ENCODE assay signal across 25 mouse cellular contexts in the genomic region with DNA sequence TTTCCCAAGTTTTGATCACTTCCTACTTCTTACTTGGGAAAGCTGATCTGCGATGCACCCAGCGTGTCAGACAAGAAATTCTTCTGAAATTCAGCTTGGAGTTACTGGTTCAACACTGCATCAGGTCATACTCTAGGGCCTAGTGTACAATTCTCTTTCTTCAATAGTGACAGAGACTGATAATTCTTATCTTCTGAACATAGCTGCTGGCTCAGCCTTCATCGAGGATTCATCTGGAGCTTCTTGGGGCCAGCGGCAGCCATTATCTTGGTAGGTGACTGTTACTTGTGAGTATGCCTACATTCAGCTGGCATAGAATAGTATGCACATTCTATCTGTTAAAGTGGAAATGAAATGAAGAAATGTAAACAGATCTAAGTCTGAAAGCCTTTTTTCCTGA.
DNase-seq lines count a peak whose midpoint lies in the region; ATAC-seq and TF ChIP-seq lines count a peak whose summit lies in the region.
"Had no signal": no experiment of that assay in that cellular context is flagged by ENCODE, and none has a peak within 500 bp of the region (broad histone marks: within the 10 kb centered on the region; RNA-seq: fewer than 3 reads in every experiment).

No protein-coding gene starts in this region.

- no peaks in the 10 kb centered on the region for H3K27me3 ChIP-seq in liver, embryonic 11.5 days (replicated peaks; ENCODE audit: control insufficient read depth, insufficient read depth, low read length)
- H3K27me3 ChIP-seq in MEL (ENCODE audit: control insufficient read depth in 1 of 2, insufficient read depth in 2 of 2, low read length in 2 of 2) = no peaks in the 10 kb centered on the region; a peak in 1 of 4 replicates
- H3K27me3 ChIP-seq: embryonic facial prominence, embryonic 13.5 days; embryonic facial prominence, embryonic 15.5 days; forebrain, embryonic 12.5 days had no signal

- no peak for TF ChIP-seq POLR2A in MEL (IDR thresholded peaks at IDR 0.05; ENCODE audit: control insufficient read depth in 1 of 2, insufficient read depth in 1 of 2, low read depth in 1 of 2, low read length in 2 of 2, poor library complexity in 1 of 2)

- 77% methylated on average over 4 of the region's 4 CpGs for WGBS in liver, embryonic 11.5 days

- H3K27ac ChIP-seq in liver, embryonic 11.5 days (ENCODE audit: low read depth, low read length) = no peak overlapping the region
- H3K27ac ChIP-seq in MEL (ENCODE audit: control insufficient read depth, low read depth, low read length) = no peak overlapping the region
- H3K27ac ChIP-seq: embryonic facial prominence, embryonic 13.5 days; embryonic facial prominence, embryonic 15.5 days; forebrain, embryonic 10.5 days; forebrain, embryonic 12.5 days had no signal

- ATAC-seq in liver, embryonic 11.5 days (replicated peaks; ENCODE audit: low FRiP score) = peak; percentile 68
- ATAC-seq in megakaryocyte progenitor cell, adult 5-6 weeks (replicated peaks; ENCODE audit: poor library complexity) = peak; percentile 34; the same call in 1 of the 2 replicates
- ATAC-seq: CD4-positive, CD25-positive, alpha-beta regulatory T cell, adult 4 months; forebrain, embryonic 14.5 days; forebrain, embryonic 16.5 days had no signal

- no peak for TF ChIP-seq EP300 in MEL (IDR thresholded peaks at IDR 0.05; ENCODE audit: low read depth in 1 of 2, low read length in 2 of 2)

- no peaks in the 10 kb centered on the region for H3K4me1 ChIP-seq in liver, embryonic 11.5 days (replicated peaks; ENCODE audit: control insufficient read depth, insufficient read depth, low read length)
- H3K4me1 ChIP-seq in MEL (ENCODE audit: control insufficient read depth in 1 of 2, insufficient read depth in 2 of 2, low read length in 2 of 2) = no peaks in the 10 kb centered on the region
- H3K4me1 ChIP-seq: embryonic facial prominence, embryonic 13.5 days; embryonic facial prominence, embryonic 15.5 days; forebrain, embryonic 10.5 days; forebrain, embryonic 12.5 days had no signal

- no peak overlapping the region for H3K4me2 ChIP-seq in liver, embryonic 11.5 days
- H3K4me2 ChIP-seq: embryonic facial prominence, embryonic 13.5 days; embryonic facial prominence, embryonic 15.5 days; forebrain, embryonic 12.5 days had no signal

- H3K9me3 ChIP-seq in liver, embryonic 11.5 days (ENCODE audit: control insufficient read depth, low read length) = no peaks in the 10 kb centered on the region
- H3K9me3 ChIP-seq in MEL (replicated peaks; ENCODE audit: insufficient read depth, low read length) = no peaks in the 10 kb centered on the region
- H3K9me3 ChIP-seq: embryonic facial prominence, embryonic 13.5 days; embryonic facial prominence, embryonic 15.5 days; forebrain, embryonic 10.5 days; forebrain, embryonic 12.5 days; G1E had no signal

- H3K4me3 ChIP-seq in liver, embryonic 11.5 days (ENCODE audit: low read depth, low read length) = no peak overlapping the region
- no peak overlapping the region for H3K4me3 ChIP-seq in MEL (ENCODE audit: control insufficient read depth in 1 of 2, insufficient read depth in 1 of 2, low read depth in 2 of 2, low read length in 2 of 2)
- H3K4me3 ChIP-seq: embryonic facial prominence, embryonic 13.5 days; embryonic facial prominence, embryonic 15.5 days; erythroblast, embryonic 14.5 days; forebrain, embryonic 10.5 days; forebrain, embryonic 12.5 days had no signal

- H3K9ac ChIP-seq in liver, embryonic 11.5 days (ENCODE audit: low read depth, low read length) = no peak overlapping the region
- H3K9ac ChIP-seq in MEL (ENCODE audit: control insufficient read depth, low read depth, low read length, poor library complexity, severe bottlenecking) = no peak overlapping the region
- H3K9ac ChIP-seq: embryonic facial prominence, embryonic 13.5 days; embryonic facial prominence, embryonic 15.5 days; forebrain, embryonic 12.5 days had no signal

- no peaks in the 10 kb centered on the region for H3K36me3 ChIP-seq in liver, embryonic 11.5 days (ENCODE audit: control insufficient read depth, insufficient read depth, low read length)
- peaks cover 0 to 2% of the 10 kb centered on the region in 2 experiments; a peak in 1 of 4 replicates for H3K36me3 ChIP-seq in MEL (ENCODE audit: control insufficient read depth in 1 of 2, insufficient read depth in 2 of 2, low read length in 2 of 2)
- H3K36me3 ChIP-seq: embryonic facial prominence, embryonic 13.5 days; embryonic facial prominence, embryonic 15.5 days; forebrain, embryonic 10.5 days; forebrain, embryonic 12.5 days; G1E had no signal

- DNase-seq in liver, embryonic 11.5 days (ENCODE audit: low spot score) = no peak
- DNase-seq in liver (no peak), MEL (ENCODE audit: low read depth, low spot score) (peak; percentile 16)
- no peak for DNase-seq in thymus, adult 18-20 months
- DNase-seq: adrenal gland, adult 2 months; adrenal gland, postnatal 10 days; adrenal gland, postnatal 25 days; B cell, adult 2 months; cerebellum, adult 11 months; cerebellum, adult 18-20 months; cerebellum, adult 8-10 months; cerebellum, adult 9-11 months; cerebellum, postnatal 14 days; cerebellum, postnatal 36 days; embryo, embryonic 11 days had no signal

- H3K79me2 ChIP-seq in MEL (ENCODE audit: control insufficient read depth, insufficient read depth, low read length, poor library complexity) = no peaks in the 10 kb centered on the region

- no peak for TF ChIP-seq RAD21 in MEL (IDR thresholded peaks at IDR 0.05; ENCODE audit: low read depth, low read length)

- no peak for TF ChIP-seq CTCF in MEL (IDR thresholded peaks at IDR 0.05 in 2 of 3, conservative IDR thresholded peaks at IDR 0.05 in 1 of 3; ENCODE audit: control insufficient read depth in 1 of 3, insufficient read depth in 1 of 3, low read depth in 2 of 3, low read length in 3 of 3, poor library complexity in 1 of 3, severe bottlenecking in 1 of 3)

TF ChIP-seq in MEL, 35 proteins besides CTCF, POLR2A, EP300 and RAD21:
- TF ChIP-seq GABPA (IDR thresholded peaks at IDR 0.05; ENCODE audit: low read depth, low read length) = no peak
- no peak for TF ChIP-seq POLR2AphosphoS5 (IDR thresholded peaks at IDR 0.05; ENCODE audit: borderline replicate concordance, low read depth, low read length)
- TF ChIP-seq MAFK (IDR thresholded peaks at IDR 0.05; ENCODE audit: borderline replicate concordance, low read depth, low read length) = no peak
- no peak for TF ChIP-seq GATA1 (IDR thresholded peaks at IDR 0.05; ENCODE audit: low read depth, low read length)
- no peak for TF ChIP-seq E2F4 (IDR thresholded peaks at IDR 0.05; ENCODE audit: borderline replicate concordance, low read depth, low read length)
- no peak for TF ChIP-seq MAX (IDR thresholded peaks at IDR 0.05; ENCODE audit: low read length)
- no peak for TF ChIP-seq KAT2A (conservative IDR thresholded peaks at IDR 0.05; ENCODE audit: low read depth, low read length)
- TF ChIP-seq TBP (IDR thresholded peaks at IDR 0.05; ENCODE audit: low read depth, low read length) = no peak
- TF ChIP-seq MAZ (IDR thresholded peaks at IDR 0.05; ENCODE audit: low read depth, low read length) = no peak
- TF ChIP-seq HCFC1 (IDR thresholded peaks at IDR 0.05; ENCODE audit: low read depth, low read length) = no peak
- no peak for TF ChIP-seq JUND (IDR thresholded peaks at IDR 0.05; ENCODE audit: low read depth, low read length)
- TF ChIP-seq ETS1 (IDR thresholded peaks at IDR 0.05; ENCODE audit: low read depth, low read length) = no peak
- no peak for TF ChIP-seq MEF2A (IDR thresholded peaks at IDR 0.05; ENCODE audit: extremely low read depth, insufficient replicate concordance, low read depth, low read length, poor library complexity, severe bottlenecking)
- TF ChIP-seq CHD2 (IDR thresholded peaks at IDR 0.05; ENCODE audit: low read length) = no peak
- TF ChIP-seq USF1 (IDR thresholded peaks at IDR 0.05; ENCODE audit: low read depth, low read length) = no peak
- TF ChIP-seq MYC (IDR thresholded peaks at IDR 0.05; ENCODE audit: low read depth, low read length) = no peak
- TF ChIP-seq TAL1 (IDR thresholded peaks at IDR 0.05; ENCODE audit: low read length) = no peak
- TF ChIP-seq RCOR1 (IDR thresholded peaks at IDR 0.05; ENCODE audit: low read depth, low read length) = no peak
